Mouse (Mus musculus) forebrain, embryonic 16.5 days (tissue): Measurements from ENCODE around the gene Brd2. TPM values are rescaled to one million over a fixed set of nuclear protein-coding genes. Genes with fewer than 3 reads are reported as not detected.

Source experiments
- ATAC-seq: fragments of 200-750 bp; cut with Nextera tagmentation; 2 replicates; pipeline ENCODE4 v1.8.0; 2017; ENCODE audit warnings: mild to moderate bottlenecking, moderate library complexity
- H3K27ac ChIP-seq: fragments of 300-500 bp; sonication (generic); 2 replicates; pipeline ENCODE4 v1.5.1; 2014; ENCODE audit warnings: low read length, control low read depth
- H3K27me3 ChIP-seq: fragments of 300-500 bp; sonication (generic); replicated peaks from 2 replicates; pipeline ENCODE4 v1.6.1; 2014; ENCODE audit warnings: low read length; ENCODE audit not compliant: control insufficient read depth, insufficient read depth
- H3K36me3 ChIP-seq: fragments of 300-500 bp; sonication (generic); 2 replicates; pipeline ENCODE4 v1.6.1; 2014; ENCODE audit not compliant: control insufficient read depth, insufficient read depth
- H3K4me1 ChIP-seq: fragments of 300-500 bp; sonication (generic); replicated peaks from 2 replicates; pipeline ENCODE4 v1.6.1; 2014; ENCODE audit warnings: low read length; ENCODE audit not compliant: control insufficient read depth, insufficient read depth
- H3K4me2 ChIP-seq: fragments of 300-500 bp; sonication (generic); 2 replicates; pipeline ENCODE4 v1.6.1; 2014; ENCODE audit warnings: mild to moderate bottlenecking, low read length, control low read depth
- H3K4me3 ChIP-seq: fragments of 300-500 bp; sonication (generic); replicated peaks from 2 replicates; pipeline ENCODE4 v1.5.1; 2014; ENCODE audit warnings: mild to moderate bottlenecking, low read length, control low read depth
- H3K9ac ChIP-seq: fragments of 300-500 bp; sonication (generic); replicated peaks from 2 replicates; pipeline ENCODE4 v1.6.1; 2014; ENCODE audit warnings: low read depth, low read length, control low read depth
- H3K9me3 ChIP-seq: fragments of 300-500 bp; sonication (generic); 2 replicates; pipeline ENCODE4 v1.6.1; 2016; ENCODE audit warnings: low read length; ENCODE audit not compliant: control insufficient read depth
- WGBS: fragments of 180-500 bp; shearing (Covaris S2); extraction: QIAGEN DNeasy Blood & Tissue Kit; methylation state at CpG from one replicate; pipeline ENCODE4 v1.1.7; 2014; 5-methylcytosine and 5-hydroxymethylcytosine counted together
- polyA plus RNA-seq: library from polyadenylated mRNA; unstranded; fragments of >200 nt; fragmentation: Nextera tagmentation; extraction: Ambion mirVana; gene quantifications from 2 replicates; pipeline ENCODE4 v1.2.1, GENCODE M21; 2015

The Brd2 gene
- polyA plus RNA-seq, 1 experiment from 2014 or later, result 132 TPM

- no peak overlapping the region for H3K27ac ChIP-seq
- WGBS, result 66% methylated on average over 10 of the region's 10 CpGs
- no peak overlapping the region for H3K4me3 ChIP-seq
- H3K9ac ChIP-seq, result no peak overlapping the region
- H3K4me1 ChIP-seq, result peaks cover 7% of the 10 kb centered on the region; the same call in 1 of the 2 replicates
- no peak overlapping the region for H3K4me2 ChIP-seq
- H3K36me3 ChIP-seq, result no peaks in the 10 kb centered on the region
- no peaks in the 10 kb centered on the region for H3K27me3 ChIP-seq
- H3K9me3 ChIP-seq, result no peaks in the 10 kb centered on the region
- ATAC-seq, result no peak
Measured at GRCm38 (mm10) chr17:34098709-34099479, 23.5 kb downstream of the Brd2 start.

- Histone ChIP-seq H3K36me3 (no peaks in the 10 kb centered on the region), H3K4me1 (peaks cover 7% of the 10 kb centered on the region; the same call in 1 of the 2 replicates), H3K9me3 (no peaks in the 10 kb centered on the region), H3K9ac (no peak overlapping the region), H3K27ac (no peak overlapping the region), H3K27me3 (no peaks in the 10 kb centered on the region), H3K4me2 (no peak overlapping the region), H3K4me3 (no peak overlapping the region)
- 59% methylated on average over 5 of the region's 5 CpGs for WGBS
- no peak for ATAC-seq
Measured at GRCm38 (mm10) chr17:34097272-34097671, 25.2 kb downstream of the Brd2 start.

GRCm38 (mm10) chr17:34096497-34097010, 25.9 kb downstream of the Brd2 start:
- Histone ChIP-seq H3K27me3 (no peaks in the 10 kb centered on the region), H3K27ac (no peak overlapping the region), H3K4me3 (no peak overlapping the region), H3K4me1 (peaks cover 4% of the 10 kb centered on the region; the same call in 1 of the 2 replicates), H3K4me2 (no peak overlapping the region), H3K9me3 (no peaks in the 10 kb centered on the region), H3K9ac (no peak overlapping the region), H3K36me3 (no peaks in the 10 kb centered on the region)
- ATAC-seq, result no peak
- WGBS, result 74% methylated on average over 3 of the region's 3 CpGs

GRCm38 (mm10) chr17:34094283-34095035, 28.0 kb downstream of the Brd2 start:
- H3K9ac ChIP-seq, result no peak overlapping the region
- ATAC-seq, result no peak
- no peak overlapping the region for H3K4me3 ChIP-seq
- no peaks in the 10 kb centered on the region for H3K9me3 ChIP-seq
- H3K4me2 ChIP-seq, result no peak overlapping the region
- H3K27ac ChIP-seq, result no peak overlapping the region
- WGBS, result 86% methylated on average over 27 of the region's 27 CpGs
- H3K36me3 ChIP-seq, result no peaks in the 10 kb centered on the region
- no peaks in the 10 kb centered on the region for H3K27me3 ChIP-seq
- H3K4me1 ChIP-seq, result 0 out of 2 replicates have a peak, but pooled peaks cover under 1% of the 10 kb centered on the region

GRCm38 (mm10) chr17:34093199-34093874, 29.1 kb downstream of the Brd2 start:
- no peaks in the 10 kb centered on the region for H3K4me1 ChIP-seq
- H3K4me2 ChIP-seq, result no peak overlapping the region
- no peak overlapping the region for H3K9ac ChIP-seq
- no peaks in the 10 kb centered on the region for H3K36me3 ChIP-seq
- no peak overlapping the region for H3K27ac ChIP-seq
- H3K9me3 ChIP-seq, result no peaks in the 10 kb centered on the region
- 39% methylated on average over 7 of the region's 7 CpGs for WGBS
- ATAC-seq, result no peak
- H3K27me3 ChIP-seq, result no peaks in the 10 kb centered on the region
- no peak overlapping the region for H3K4me3 ChIP-seq

- no peak within 1 kb of the TSS for H3K4me2 ChIP-seq
- no peaks in the 10 kb centered on the region for H3K4me1 ChIP-seq
- 43% methylated on average over 11 of the region's 11 CpGs for WGBS
- no peak within 1 kb of the TSS for H3K27ac ChIP-seq
- no peaks in the 10 kb centered on the region for H3K36me3 ChIP-seq
- no peaks in the 10 kb centered on the region for H3K9me3 ChIP-seq
- no peak within 1 kb of the TSS for H3K9ac ChIP-seq
- ATAC-seq, result no peak
- H3K27me3 ChIP-seq, result no peaks in the 10 kb centered on the region
- no peak within 1 kb of the TSS for H3K4me3 ChIP-seq
Measured at GRCm38 (mm10) chr17:34092197-34092875, 30.1 kb downstream of the Brd2 start, which contains the start of gene H2-Oa. H2-Oa (plus strand) TSS chr17:34092340.

GRCm38 (mm10) chr17:34090923-34091322, 31.5 kb downstream of the Brd2 start:
- H3K4me1 ChIP-seq, result no peaks in the 10 kb centered on the region
- no peaks in the 10 kb centered on the region for H3K36me3 ChIP-seq
- no peak for ATAC-seq
- 44% methylated on average over 7 of the region's 7 CpGs for WGBS
- no peak overlapping the region for H3K27ac ChIP-seq
- H3K4me2 ChIP-seq, result no peak overlapping the region
- no peaks in the 10 kb centered on the region for H3K27me3 ChIP-seq
- H3K9ac ChIP-seq, result no peak overlapping the region
- H3K9me3 ChIP-seq, result no peaks in the 10 kb centered on the region
- H3K4me3 ChIP-seq, result no peak overlapping the region

- H3K4me1 ChIP-seq, result no peaks in the 10 kb centered on the region; the same call in 1 of the 2 replicates
Measured at GRCm38 (mm10) chr17:34088124-34088523, 34.3 kb downstream of the Brd2 start.

More at GRCm38 (mm10) chr17:34088124-34088523, 34.3 kb downstream of the Brd2 start:
- H3K36me3 ChIP-seq, result no peaks in the 10 kb centered on the region
- H3K9me3 ChIP-seq, result no peaks in the 10 kb centered on the region
- 77% methylated on average over 11 of the region's 11 CpGs for WGBS
- no peaks in the 10 kb centered on the region for H3K27me3 ChIP-seq
- no peak overlapping the region for H3K9ac ChIP-seq
- no peak for ATAC-seq
- no peak overlapping the region for H3K4me3 ChIP-seq
- H3K4me2 ChIP-seq, result no peak overlapping the region
- H3K27ac ChIP-seq, result no peak overlapping the region
